Mouse (Mus musculus) thymus, adult 2 months (tissue): ENCODE measurements around the gene Tgfb1i1.

Experiments used
- CTCF ChIP-seq: fragments of 200-500 bp; IDR thresholded peaks from 2 replicates; pipeline ENCODE4 v1.5.1; 2012; ENCODE audit warnings: mild to moderate bottlenecking, control low read depth, low read length, moderate library complexity, borderline replicate concordance; ENCODE audit not compliant: control insufficient read depth, poor library complexity, insufficient read depth; ENCODE audit errors: extremely low read depth
- POLR2A ChIP-seq: fragments of 200-500 bp; IDR thresholded peaks from 2 replicates; pipeline ENCODE4 v1.6.1; 2012; ENCODE audit warnings: mild to moderate bottlenecking, low read length, control low read depth, moderate library complexity; ENCODE audit not compliant: control insufficient read depth, poor library complexity, insufficient read depth; ENCODE audit errors: extremely low read depth

GRCm38 (mm10) chr7:128206152-128206551 lies 40.5 kb upstream of the Tgfb1i1 start, which contains the start of gene Cox6a2:
- no peak for TF ChIP-seq POLR2A
- no peak for TF ChIP-seq CTCF
